Comparison of ENCODE assay signal across 20 mouse cellular contexts in the genomic region with DNA sequence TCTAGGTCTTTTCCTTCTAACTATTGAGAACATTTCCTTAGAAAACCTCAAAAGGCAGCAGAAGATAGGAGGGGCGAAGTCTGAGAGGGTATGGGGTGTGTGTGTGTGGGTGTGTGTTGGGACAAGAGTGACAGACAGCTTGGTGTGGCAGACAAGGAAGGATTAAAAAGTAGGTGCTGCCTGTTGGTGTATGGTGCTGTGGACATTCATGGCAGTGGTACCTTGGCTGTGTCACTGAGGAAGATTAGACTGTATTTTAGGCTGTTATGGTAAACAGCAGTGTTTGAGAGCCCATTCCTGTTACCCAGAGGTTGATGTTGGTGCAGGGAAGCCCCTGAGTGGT.
"Had no signal": no experiment of that assay in that cellular context is flagged by ENCODE, and none has a peak within 500 bp of the region (broad histone marks: within the 10 kb centered on the region; RNA-seq: fewer than 3 reads in every experiment).

No protein-coding gene starts in this region.

- ATAC-seq: hindbrain, postnatal 0 days; inflammation-experienced regulatory T-cells, adult 6 months; liver, embryonic 12.5 days; midbrain, embryonic 13.5 days; midbrain, embryonic 16.5 days had no signal

- H3K9me3 ChIP-seq: kidney, embryonic 15.5 days; limb, embryonic 13.5 days; liver, embryonic 12.5 days; liver, embryonic 15.5 days; midbrain, embryonic 10.5 days; midbrain, embryonic 13.5 days; neural tube, embryonic 13.5 days had no signal

- H3K4me1 ChIP-seq: kidney, embryonic 15.5 days; limb, embryonic 13.5 days; liver, embryonic 12.5 days; liver, embryonic 15.5 days; midbrain, embryonic 10.5 days; midbrain, embryonic 13.5 days; neural tube, embryonic 13.5 days had no signal

- H3K4me3 ChIP-seq: kidney, embryonic 15.5 days; left cerebral cortex, adult 2 months; limb, embryonic 13.5 days; liver, embryonic 12.5 days; liver, embryonic 15.5 days; midbrain, embryonic 10.5 days; midbrain, embryonic 13.5 days; myocyte; neural tube, embryonic 13.5 days had no signal

- H3K36me3 ChIP-seq: liver, embryonic 12.5 days had no signal

- H3K4me2 ChIP-seq: kidney, embryonic 15.5 days; limb, embryonic 13.5 days; liver, embryonic 12.5 days; liver, embryonic 15.5 days; midbrain, embryonic 13.5 days; neural tube, embryonic 13.5 days had no signal

- H3K9ac ChIP-seq: kidney, embryonic 15.5 days; limb, embryonic 13.5 days; liver, embryonic 12.5 days; liver, embryonic 15.5 days; midbrain, embryonic 13.5 days; neural tube, embryonic 13.5 days had no signal

- H3K27me3 ChIP-seq: kidney, embryonic 15.5 days; limb, embryonic 13.5 days; liver, embryonic 12.5 days; liver, embryonic 15.5 days; midbrain, embryonic 13.5 days; neural tube, embryonic 13.5 days had no signal

- H3K27ac ChIP-seq: hindbrain, postnatal 0 days; kidney, embryonic 15.5 days; left cerebral cortex, adult 2 months; limb, embryonic 13.5 days; liver, embryonic 12.5 days; liver, embryonic 15.5 days; macrophage; midbrain, embryonic 10.5 days; midbrain, embryonic 13.5 days; neural tube, embryonic 13.5 days had no signal

- DNase-seq: kidney, adult 11 months; kidney, adult 8-10 months; kidney, postnatal 10 days; kidney, postnatal 36 days; layer of hippocampus, postnatal 36 days; liver; thymus, postnatal 25 days had no signal
